Mouse (Mus musculus) ES-Bruce4 (cell line): ENCODE results near the gene Map4k4. TPM values are rescaled to one million over a fixed set of nuclear protein-coding genes. Genes with fewer than 3 reads are reported as not detected.

ENCODE experiments used
- H3K27ac ChIP-seq: 2 replicates; pipeline ENCODE4 v1.5.1; 2012; ENCODE audit warnings: low read length, inconsistent platforms; ENCODE audit not compliant: insufficient read depth
- H3K27me3 ChIP-seq: 2 replicates; pipeline ENCODE4 v1.6.1; 2012; ENCODE audit warnings: mild to moderate bottlenecking, low read length, inconsistent platforms; ENCODE audit not compliant: control insufficient read depth, poor library complexity, insufficient read depth, severe bottlenecking
- H3K36me3 ChIP-seq: 2 replicates; pipeline ENCODE4 v1.6.1; 2012; ENCODE audit warnings: inconsistent platforms, mild to moderate bottlenecking, low read length, moderate library complexity; ENCODE audit not compliant: control insufficient read depth, poor library complexity, insufficient read depth, severe bottlenecking
- H3K4me1 ChIP-seq: one replicate; pipeline ENCODE4 v1.8.1; 2011; ENCODE audit warnings: low read length; ENCODE audit not compliant: control insufficient read depth, insufficient read depth
- H3K4me3 ChIP-seq: 2 replicates; pipeline ENCODE4 v1.5.1; 2011; ENCODE audit warnings: low read depth, mild to moderate bottlenecking, low read length
- H3K9ac ChIP-seq: 2 replicates; pipeline ENCODE4 v1.6.1; 2012; ENCODE audit warnings: low read depth, mild to moderate bottlenecking, inconsistent platforms; ENCODE audit not compliant: poor library complexity, severe bottlenecking
- H3K9me3 ChIP-seq: replicated peaks from 2 replicates; pipeline ENCODE4 v1.6.1; 2012; ENCODE audit warnings: mild to moderate bottlenecking, low read length, inconsistent platforms; ENCODE audit not compliant: control insufficient read depth, poor library complexity, insufficient read depth, severe bottlenecking
- CTCF ChIP-seq: IDR thresholded peaks from one replicate; pipeline ENCODE4 v1.8.1; 2011; ENCODE audit warnings: low read depth, low read length
- EP300 ChIP-seq: IDR thresholded peaks from 2 replicates; pipeline ENCODE4 v1.6.1; 2011; ENCODE audit warnings: low read depth, low read length; ENCODE audit not compliant: insufficient read depth
- POLR2A ChIP-seq: IDR thresholded peaks from one replicate; pipeline ENCODE4 v1.8.1; 2011; ENCODE audit warnings: low read length; ENCODE audit not compliant: insufficient read depth
- polyA plus RNA-seq: library from polyadenylated mRNA; stranded (reverse); fragments of >200 nt; gene quantifications from 2 replicates; pipeline ENCODE4 v1.2.4, GENCODE M21; 2011; ENCODE audit warnings: low read depth; ENCODE audit not compliant: missing spikeins, insufficient read depth, insufficient read length

The Map4k4 gene
- polyA plus RNA-seq, 1 experiment = 308 TPM

GRCm38 (mm10) chr1:39916144-39916543 lies 15.4 kb downstream of the Map4k4 start:
- peaks cover 4% of the 10 kb centered on the region for H3K36me3 ChIP-seq
- H3K9me3 ChIP-seq = 0 out of 2 replicates have a peak, but pooled peaks cover 2% of the 10 kb centered on the region
- TF ChIP-seq CTCF = no peak
- no peak for TF ChIP-seq POLR2A
- no peak for TF ChIP-seq EP300
- no peak overlapping the region for H3K27ac ChIP-seq
- no peaks in the 10 kb centered on the region for H3K27me3 ChIP-seq
- no peak overlapping the region for H3K9ac ChIP-seq
- peaks cover 2% of the 10 kb centered on the region for H3K4me1 ChIP-seq
- no peak overlapping the region for H3K4me3 ChIP-seq

- Histone ChIP-seq H3K36me3 (no peaks in the 10 kb centered on the region; the same call in 1 of the 2 replicates), H3K27ac (no peak overlapping the region), H3K9ac (no peak overlapping the region), H3K9me3 (0 out of 2 replicates have a peak, but pooled peaks cover 2% of the 10 kb centered on the region), H3K27me3 (no peaks in the 10 kb centered on the region), H3K4me3 (peak overlapping the region; percentile 51), H3K4me1 (peaks cover 6% of the 10 kb centered on the region)
- no peak for TF ChIP-seq CTCF
- no peak for TF ChIP-seq EP300
- no peak for TF ChIP-seq POLR2A
These were observed 17.3 kb downstream of the Map4k4 start for GRCm38 (mm10) chr1:39917855-39918516.

GRCm38 (mm10) chr1:39918517-39919115 lies 17.9 kb downstream of the Map4k4 start:
- Histone ChIP-seq H3K9me3 (0 out of 2 replicates have a peak, but pooled peaks cover 2% of the 10 kb centered on the region), H3K4me3 (no peak overlapping the region), H3K4me1 (peaks cover 6% of the 10 kb centered on the region), H3K36me3 (no peaks in the 10 kb centered on the region; the same call in 1 of the 2 replicates), H3K27me3 (no peaks in the 10 kb centered on the region), H3K9ac (no peak overlapping the region), H3K27ac (no peak overlapping the region)
- TF ChIP-seq EP300 = no peak
- TF ChIP-seq CTCF = no peak
- no peak for TF ChIP-seq POLR2A

GRCm38 (mm10) chr1:39920616-39921015 lies 19.9 kb downstream of the Map4k4 start:
- Histone ChIP-seq H3K4me3 (no peak overlapping the region), H3K9me3 (0 out of 2 replicates have a peak, but pooled peaks cover 2% of the 10 kb centered on the region), H3K36me3 (no peaks in the 10 kb centered on the region), H3K4me1 (peaks cover 6% of the 10 kb centered on the region), H3K9ac (no peak overlapping the region), H3K27ac (no peak overlapping the region), H3K27me3 (no peaks in the 10 kb centered on the region)
- TF ChIP-seq POLR2A (no peak), CTCF (no peak), EP300 (no peak)

GRCm38 (mm10) chr1:39921996-39922395 lies 21.3 kb downstream of the Map4k4 start:
- Histone ChIP-seq H3K4me1 (peaks cover 5% of the 10 kb centered on the region), H3K27ac (no peak overlapping the region), H3K4me3 (no peak overlapping the region), H3K36me3 (no peaks in the 10 kb centered on the region), H3K27me3 (no peaks in the 10 kb centered on the region), H3K9ac (no peak overlapping the region), H3K9me3 (no peaks in the 10 kb centered on the region)
- no peak for TF ChIP-seq POLR2A
- TF ChIP-seq CTCF = no peak
- TF ChIP-seq EP300 = no peak

- H3K27ac ChIP-seq = peak overlapping the region; percentile 35
- H3K9ac ChIP-seq = no peak overlapping the region
- no peak for TF ChIP-seq EP300
- no peak for TF ChIP-seq POLR2A
- no peak for TF ChIP-seq CTCF
- H3K27me3 ChIP-seq = no peaks in the 10 kb centered on the region
- H3K9me3 ChIP-seq = no peaks in the 10 kb centered on the region
- no peak overlapping the region for H3K4me3 ChIP-seq
- H3K36me3 ChIP-seq = no peaks in the 10 kb centered on the region
- H3K4me1 ChIP-seq = peaks cover 5% of the 10 kb centered on the region
These were observed 22.0 kb downstream of the Map4k4 start for GRCm38 (mm10) chr1:39922714-39923113.
